Mouse (Mus musculus): ENCODE data around the gene Crebl2. TPM values are rescaled to one million over a fixed set of nuclear protein-coding genes. Genes with fewer than 3 reads are reported as not detected.

Crebl2 gene
- polyA plus RNA-seq, 1 experiment from 2014 or later = 1.4 TPM

GRCm38 (mm10) chr6:134903891-134904884 is 74.2 kb downstream of the Crebl2 start:
- 92% methylated on average over 10 of the region's 10 CpGs for WGBS

GRCm38 (mm10) chr6:134905811-134906210 is 75.9 kb downstream of the Crebl2 start:
- H3K9me3 ChIP-seq = peaks cover 6% of the 10 kb centered on the region; the same call in 1 of the 2 replicates
- H3K4me3 ChIP-seq = no peak overlapping the region
- no peak overlapping the region for H3K27ac ChIP-seq
- no peak for DNase-seq (ENCODE audit: low spot score)
- no peaks in the 10 kb centered on the region for H3K27me3 ChIP-seq (ENCODE audit: insufficient read depth, poor library complexity, severe bottlenecking)
- no peaks in the 10 kb centered on the region for H3K36me3 ChIP-seq
- no peaks in the 10 kb centered on the region for H3K4me1 ChIP-seq (replicated peaks)
- 82% methylated on average over 1 of the region's 1 CpGs for WGBS

More at GRCm38 (mm10) chr6:134903891-134904884, 74.2 kb downstream of the Crebl2 start:
- no peak overlapping the region for H3K4me3 ChIP-seq
- H3K27ac ChIP-seq = no peak overlapping the region
- no peaks in the 10 kb centered on the region for H3K36me3 ChIP-seq
- peaks cover 6% of the 10 kb centered on the region; the same call in 1 of the 2 replicates for H3K9me3 ChIP-seq
- no peak for DNase-seq (ENCODE audit: low spot score)
- no peaks in the 10 kb centered on the region for H3K27me3 ChIP-seq (ENCODE audit: insufficient read depth, poor library complexity, severe bottlenecking)
- H3K4me1 ChIP-seq (replicated peaks) = peaks cover 6% of the 10 kb centered on the region

Other genes starting within 250 kb of the Crebl2 start
- 0.95 and 1.2 TPM in 2 replicates for gene Mansc1, start 197.7 kb upstream of the Crebl2 start, polyA plus RNA-seq (2016; fragmentation: Nextera tagmentation; extraction: Ambion mirVana)
- gene Borcs5, start 190.6 kb upstream of the Crebl2 start, polyA plus RNA-seq (2016; fragmentation: Nextera tagmentation; extraction: Ambion mirVana) = 20.1 and 28.7 TPM in 2 replicates
- gene Dusp16, start 37.5 kb upstream of the Crebl2 start, polyA plus RNA-seq (2016; fragmentation: Nextera tagmentation; extraction: Ambion mirVana) = 13.8 and 14.1 TPM in 2 replicates
- gene Gpr19, start 68.4 kb downstream of the Crebl2 start, polyA plus RNA-seq (2016; fragmentation: Nextera tagmentation; extraction: Ambion mirVana) = 24.7 and 29.9 TPM in 2 replicates
- gene Cdkn1b, start 90.2 kb downstream of the Crebl2 start, polyA plus RNA-seq (2016; fragmentation: Nextera tagmentation; extraction: Ambion mirVana) = 17.2 and 17.7 TPM in 2 replicates
- gene Apold1, start 151.6 kb downstream of the Crebl2 start, polyA plus RNA-seq (2016; fragmentation: Nextera tagmentation; extraction: Ambion mirVana) = 2.7 and 2.9 TPM in 2 replicates
- gene Ddx47, start 181.5 kb downstream of the Crebl2 start, polyA plus RNA-seq (2016; fragmentation: Nextera tagmentation; extraction: Ambion mirVana) = 96.1 and 106 TPM in 2 replicates
- 3.2 and 3.5 TPM in 2 replicates for gene Gprc5a, start 235.5 kb downstream of the Crebl2 start, polyA plus RNA-seq (2016; fragmentation: Nextera tagmentation; extraction: Ambion mirVana)

All from hindbrain, embryonic 10.5 days (tissue).